Mouse (Mus musculus) liver, adult 2 months (tissue): ENCODE data around the gene Hist1h4a.
"Not testable (repeated sequence)": the region's sequence is repeated elsewhere in the genome, so short reads cannot be mapped to it uniquely, and the experiment has no call there.

Experiments
- CTCF ChIP-seq: fragments of 200-500 bp; IDR thresholded peaks from 2 replicates; pipeline ENCODE4 v1.5.1; 2011; ENCODE audit warnings: low read depth, low read length, control low read depth
- POLR2A ChIP-seq: fragments of 200-500 bp; IDR thresholded peaks from 2 replicates; pipeline ENCODE4 v1.6.1; 2011; ENCODE audit warnings: low read length, control low read depth; ENCODE audit not compliant: insufficient read depth; ENCODE audit errors: extremely low read depth

GRCm38 (mm10) chr13:23746201-23747080 lies 14.6 kb downstream of the Hist1h4a start, which contains the start of gene Hist1h2bb:
- not testable (repeated sequence) for TF ChIP-seq CTCF, POLR2A
